Mouse (Mus musculus): ENCODE data around the gene Ppp1r1a. TPM values are rescaled to one million over a fixed set of nuclear protein-coding genes. Genes with fewer than 3 reads are reported as not detected.

Ppp1r1a gene
- total RNA-seq, 2 experiments from 2014 or later = 92.3 to 143 TPM

- DNase-seq (ENCODE audit: low spot score) = no peak
Observed at GRCm38 (mm10) chr15:103518600-103519385, 19.0 kb downstream of the Ppp1r1a start.

- peak; percentile 12 for DNase-seq (ENCODE audit: low spot score)
Observed at GRCm38 (mm10) chr15:103514914-103515313, 22.9 kb downstream of the Ppp1r1a start.

DNA sequence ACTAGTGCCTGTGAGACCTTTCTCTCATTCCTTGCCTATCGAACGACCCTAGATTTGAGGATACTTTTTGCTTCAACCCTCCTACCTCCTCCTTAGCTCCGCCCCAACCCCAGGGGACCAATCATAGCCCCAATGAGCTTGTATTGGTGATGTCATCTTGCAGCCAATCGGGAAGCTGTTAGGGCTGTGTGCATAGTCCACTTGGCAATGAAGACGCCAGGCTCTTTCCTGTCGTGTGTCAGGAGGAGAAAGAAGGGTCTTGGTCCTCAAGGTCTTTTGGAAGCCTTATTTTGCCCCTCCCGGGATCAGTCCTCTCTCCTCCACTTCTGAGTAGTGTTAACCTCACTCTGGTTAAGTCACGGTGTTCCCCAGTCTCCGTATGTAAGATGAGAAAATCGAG, 23.7 kb downstream of the Ppp1r1a start:
- peak; percentile 72 for DNase-seq (ENCODE audit: low spot score)

DNA sequence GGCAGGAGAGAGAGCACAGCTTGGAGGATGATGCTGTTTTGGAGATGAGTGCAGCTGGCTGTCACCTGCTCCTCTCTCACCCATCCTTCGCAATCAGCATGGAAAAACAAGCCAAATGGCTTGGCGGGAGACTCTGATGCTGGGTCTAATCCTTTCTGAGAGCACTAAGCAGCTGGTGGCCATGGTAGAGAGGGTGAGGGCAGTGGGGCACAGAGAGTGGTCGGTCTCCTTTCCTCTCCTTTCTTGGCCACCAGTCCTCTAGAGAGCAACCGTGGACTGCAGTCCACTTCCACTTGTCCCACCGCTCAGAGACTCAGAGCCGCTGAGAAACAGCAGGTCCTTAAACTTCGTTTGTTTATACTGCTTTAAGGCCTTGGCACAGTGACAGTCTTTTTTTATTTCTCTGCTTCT, 24.2 kb downstream of the Ppp1r1a start:
- no peak for DNase-seq (ENCODE audit: low spot score)

GRCm38 (mm10) chr15:103511652-103512051, 26.2 kb downstream of the Ppp1r1a start:
- no peak for DNase-seq (ENCODE audit: low spot score)

GRCm38 (mm10) chr15:103509317-103509716, 28.5 kb downstream of the Ppp1r1a start:
- no peak for DNase-seq (ENCODE audit: low spot score)

DNA sequence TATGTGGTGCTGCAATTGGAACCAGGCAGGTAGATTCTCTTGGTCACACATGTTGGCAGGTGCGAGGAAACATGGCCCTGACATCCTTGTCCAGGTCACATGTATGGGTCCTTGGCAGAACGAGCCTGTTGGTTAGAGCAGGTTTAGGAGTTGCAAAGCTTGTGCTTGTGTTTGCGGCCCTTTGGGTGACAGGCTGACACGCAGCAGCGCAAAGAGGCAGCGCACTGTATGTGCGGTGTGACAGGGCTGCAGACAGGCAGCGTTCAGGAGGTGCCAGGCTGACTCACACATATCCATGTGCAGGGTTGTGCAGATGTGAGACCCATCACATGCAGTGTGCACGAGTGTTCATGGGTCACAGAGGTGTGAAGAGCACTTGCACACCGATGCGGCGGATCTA, 34.1 kb downstream of the Ppp1r1a start:
- no peak for DNase-seq (ENCODE audit: low spot score)

DNA sequence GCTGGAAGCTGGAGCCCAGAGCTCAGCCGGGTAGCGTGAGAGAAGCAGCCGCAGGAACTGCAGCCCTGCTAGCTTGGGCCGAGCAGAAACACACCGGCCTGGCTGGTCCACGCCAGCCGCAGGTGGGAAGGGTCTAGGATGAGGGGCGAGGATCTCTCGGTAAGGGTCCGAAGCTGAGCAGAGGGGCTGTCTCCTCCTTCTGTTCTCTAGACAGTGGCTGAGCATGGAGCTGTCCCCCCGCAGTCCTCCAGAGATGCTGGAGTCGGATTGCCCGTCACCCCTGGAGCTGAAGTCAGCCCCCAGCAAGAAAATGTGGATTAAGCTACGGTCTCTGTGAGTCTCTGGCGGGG, 34.6 kb downstream of the Ppp1r1a start:
- DNase-seq (ENCODE audit: low spot score) = no peak

DNA sequence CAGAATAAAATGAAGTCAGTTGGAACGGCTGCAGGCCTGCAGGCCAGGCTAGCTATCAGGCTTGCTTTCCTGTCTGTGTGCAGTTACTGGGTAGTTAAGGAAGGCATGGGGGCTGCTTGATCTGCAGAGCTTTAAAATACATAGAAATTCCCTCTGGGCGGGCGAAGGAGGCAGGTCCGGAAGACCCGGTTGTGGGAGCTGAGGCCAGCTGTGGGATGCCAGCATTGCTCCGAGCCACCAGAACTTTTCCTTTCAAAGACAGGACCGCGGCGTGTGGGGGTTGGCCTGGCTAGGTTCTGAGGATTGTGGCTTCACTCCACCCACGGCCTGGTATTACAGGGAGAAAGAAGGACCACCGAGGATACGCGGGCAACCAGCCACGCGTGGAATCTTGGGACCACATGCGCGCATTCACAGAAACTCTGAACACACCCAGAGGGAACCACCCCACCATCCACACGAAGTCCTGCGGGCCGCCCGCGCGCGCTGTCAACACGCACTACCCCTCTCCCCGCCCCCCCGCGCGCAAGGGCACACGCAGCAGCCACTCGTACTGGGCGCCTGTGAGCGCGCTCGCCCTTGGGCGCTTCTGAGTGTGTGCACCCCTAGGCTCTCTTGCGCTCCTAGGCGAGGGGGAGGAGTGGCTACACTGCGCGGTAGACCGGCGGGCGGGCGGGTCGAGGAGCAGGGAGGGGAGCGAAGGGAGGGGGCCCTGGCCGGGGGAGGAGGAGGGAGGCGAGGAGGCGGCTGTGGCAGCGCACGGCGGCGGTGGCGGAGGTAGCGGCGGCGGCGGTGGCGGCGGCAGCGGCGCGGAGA, 35.2 kb downstream of the Ppp1r1a start, which contains the start of gene Pde1b:
TSS of gene Pde1b (plus strand) at position 600 of the 816 bp plus-strand sequence.
- peak; percentile 33 for DNase-seq (ENCODE audit: low spot score)

GRCm38 (mm10) chr15:103501186-103501585, 36.6 kb downstream of the Ppp1r1a start:
- no peak for DNase-seq (ENCODE audit: low spot score)

GRCm38 (mm10) chr15:103500723-103501122, 37.1 kb downstream of the Ppp1r1a start:
- DNase-seq (ENCODE audit: low spot score) = no peak

GRCm38 (mm10) chr15:103498157-103498556, 39.6 kb downstream of the Ppp1r1a start:
- no peak for DNase-seq (ENCODE audit: low spot score)

GRCm38 (mm10) chr15:103496204-103497140, 41.3 kb downstream of the Ppp1r1a start:
- DNase-seq (ENCODE audit: low spot score) = no peak

- DNase-seq (ENCODE audit: low spot score) = no peak
Observed at GRCm38 (mm10) chr15:103488336-103488735, 49.5 kb downstream of the Ppp1r1a start.

DNA sequence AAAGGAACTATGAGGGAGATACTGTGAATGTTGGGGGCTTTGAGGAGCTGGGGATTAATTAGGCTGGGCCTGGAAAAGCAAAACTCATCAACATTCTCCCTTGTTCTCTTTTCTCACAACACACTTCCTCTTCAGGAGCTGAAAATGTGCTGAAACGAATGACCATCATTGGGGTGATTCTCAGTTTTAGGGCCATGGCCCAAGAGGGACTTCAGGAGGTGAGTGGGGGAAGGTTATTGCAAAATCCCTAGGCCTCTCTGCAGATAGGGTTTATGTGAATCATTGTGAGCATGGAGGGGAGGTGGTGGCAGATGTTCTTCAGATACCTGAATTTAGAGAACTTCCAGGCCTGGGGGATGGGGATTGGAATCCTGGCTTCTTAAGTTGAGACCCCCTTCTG, 51.1 kb downstream of the Ppp1r1a start:
- DNase-seq (ENCODE audit: low spot score) = no peak

- DNase-seq (ENCODE audit: low spot score) = no peak
Observed at GRCm38 (mm10) chr15:103485106-103485505, 52.7 kb downstream of the Ppp1r1a start.

DNA sequence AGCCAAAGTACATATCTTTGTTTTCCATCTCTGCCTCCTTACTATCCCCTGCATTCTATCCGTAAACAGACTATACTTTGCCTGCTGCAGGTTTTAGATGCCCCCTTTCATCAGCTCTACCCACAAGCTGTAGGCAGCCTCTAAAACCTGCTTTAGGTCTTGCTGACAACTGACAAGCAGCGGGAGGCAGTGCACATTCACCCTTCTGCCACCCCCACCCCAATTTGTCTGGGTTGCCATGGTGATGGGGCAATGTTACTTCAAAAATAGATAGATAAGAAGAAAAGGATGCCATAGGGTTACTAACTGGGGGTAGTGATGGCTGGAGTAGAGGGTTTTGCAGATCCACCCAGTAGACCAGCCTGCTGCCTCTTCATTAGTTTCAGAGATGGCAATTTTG, 53.3 kb downstream of the Ppp1r1a start:
- no peak for DNase-seq (ENCODE audit: low spot score)

DNA sequence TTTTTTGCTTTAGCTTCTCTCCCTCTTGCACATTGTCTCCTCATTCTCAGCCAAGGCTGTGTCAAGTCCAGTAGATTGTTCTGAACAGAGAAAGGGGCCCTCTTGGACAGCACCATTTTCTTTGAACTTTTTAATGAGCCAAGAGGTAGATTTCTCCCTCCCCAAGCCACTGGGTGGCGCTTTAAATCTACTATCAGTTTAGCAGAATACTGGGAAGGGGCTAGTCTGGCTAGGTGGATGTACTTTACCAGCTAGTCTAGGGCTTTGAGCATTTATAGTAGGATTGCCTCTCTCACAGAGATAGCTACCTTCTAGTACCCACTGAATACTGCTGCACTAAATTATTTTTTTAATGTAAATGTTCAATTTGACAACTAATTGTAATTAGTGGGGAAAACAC, 55.3 kb downstream of the Ppp1r1a start:
- no peak for DNase-seq (ENCODE audit: low spot score)
